Mouse (Mus musculus) forebrain, embryonic 14.5 days (tissue): Measurements from ENCODE around the gene Trmt1. TPM values are rescaled to one million over a fixed set of nuclear protein-coding genes. Genes with fewer than 3 reads are reported as not detected.
A peak's percentile ranks its signal among the peaks of the same experiment; 100 is the strongest.

Source experiments
- ATAC-seq: fragments of 200-750 bp; cut with Nextera tagmentation; 2 replicates; pipeline ENCODE4 v1.8.0; 2017; ENCODE audit warnings: mild to moderate bottlenecking, moderate library complexity
- DNase-seq: peaks from one replicate; pipeline ENCODE4 v3.0.0-alpha.2; 2015; ENCODE audit warnings: low spot score
- H3K27ac ChIP-seq: fragments of 300-500 bp; sonication (generic); 2 replicates; pipeline ENCODE4 v1.5.1; 2014; ENCODE audit warnings: low read depth, mild to moderate bottlenecking, control low read depth, low read length, moderate library complexity
- H3K27me3 ChIP-seq: fragments of 300-500 bp; sonication (generic); replicated peaks from 2 replicates; pipeline ENCODE4 v1.6.1; 2014; ENCODE audit warnings: low read length, control low read depth, mixed read lengths; ENCODE audit not compliant: control insufficient read depth, insufficient read depth
- H3K36me3 ChIP-seq: fragments of 300-500 bp; sonication (generic); 2 replicates; pipeline ENCODE4 v1.6.1; 2014; ENCODE audit warnings: low read length, control low read depth; ENCODE audit not compliant: control insufficient read depth, insufficient read depth
- H3K4me1 ChIP-seq: fragments of 300-500 bp; sonication (generic); 2 replicates; pipeline ENCODE4 v1.6.1; 2014; ENCODE audit warnings: antibody characterized with exemption, low read length, control low read depth; ENCODE audit not compliant: control insufficient read depth, insufficient read depth
- H3K4me2 ChIP-seq: fragments of 300-500 bp; sonication (generic); 2 replicates; pipeline ENCODE4 v1.6.1; 2014; ENCODE audit warnings: mild to moderate bottlenecking, control low read depth, low read length
- H3K4me3 ChIP-seq: fragments of 300-500 bp; sonication (generic); 2 replicates; pipeline ENCODE4 v1.5.1; 2014; ENCODE audit warnings: low read depth, low read length, control low read depth
- H3K9ac ChIP-seq: fragments of 300-500 bp; sonication (generic); 2 replicates; pipeline ENCODE4 v1.6.1; 2014; ENCODE audit warnings: mild to moderate bottlenecking, low read length, control low read depth, moderate library complexity
- H3K9me3 ChIP-seq: fragments of 300-500 bp; sonication (generic); replicated peaks from 2 replicates; pipeline ENCODE4 v1.6.1; 2016; ENCODE audit warnings: low read length, control low read depth, mixed read lengths; ENCODE audit not compliant: control insufficient read depth
- WGBS: fragments of 180-500 bp; shearing (Covaris S2); extraction: QIAGEN DNeasy Blood & Tissue Kit; methylation state at CpG from one replicate; pipeline ENCODE4 v1.1.7; 2014; 5-methylcytosine and 5-hydroxymethylcytosine counted together
- polyA plus RNA-seq: library from polyadenylated mRNA; unstranded; fragments of >200 nt; fragmentation: Nextera tagmentation; extraction: Ambion mirVana; gene quantifications from 2 replicates; pipeline ENCODE4 v1.2.1, GENCODE M21; 2014

The Trmt1 gene
- polyA plus RNA-seq, 1 experiment from 2014 or later, result 47.8 TPM

GRCm38 (mm10) chr8:84711312-84711711, 25.2 kb downstream of the Trmt1 start:
- Histone ChIP-seq H3K36me3 (peaks cover 35% of the 10 kb centered on the region), H3K4me3 (no peak overlapping the region), H3K4me1 (peaks cover 67% of the 10 kb centered on the region), H3K4me2 (peak overlapping the region; percentile 16; the same call in 1 of the 2 replicates), H3K27me3 (peaks cover 19% of the 10 kb centered on the region; the same call in 1 of the 2 replicates), H3K9me3 (no peaks in the 10 kb centered on the region), H3K9ac (peak overlapping the region; percentile 50), H3K27ac (peak overlapping the region; percentile 96)
- 32% methylated on average over 3 of the region's 3 CpGs for WGBS
- ATAC-seq, result no peak
- no peak for DNase-seq

GRCm38 (mm10) chr8:84711933-84712758, 26.0 kb downstream of the Trmt1 start:
- 5% methylated on average over 10 of the region's 11 CpGs for WGBS
- Histone ChIP-seq H3K4me1 (peaks cover 69% of the 10 kb centered on the region), H3K36me3 (peaks cover 41% of the 10 kb centered on the region), H3K4me2 (peak overlapping the region; percentile 16; the same call in 1 of the 2 replicates), H3K9ac (peak overlapping the region; percentile 50), H3K27me3 (peaks cover 17% of the 10 kb centered on the region; the same call in 1 of the 2 replicates), H3K4me3 (no peak overlapping the region), H3K9me3 (no peaks in the 10 kb centered on the region), H3K27ac (peak overlapping the region; percentile 96)
- peak; percentile 85 for ATAC-seq
- DNase-seq, result peak; percentile 95

GRCm38 (mm10) chr8:84712759-84713120, 26.6 kb downstream of the Trmt1 start:
- Histone ChIP-seq H3K27ac (peak overlapping the region; percentile 96), H3K36me3 (peaks cover 45% of the 10 kb centered on the region), H3K4me1 (peaks cover 64% of the 10 kb centered on the region), H3K4me3 (no peak overlapping the region), H3K9me3 (no peaks in the 10 kb centered on the region), H3K27me3 (peaks cover 13% of the 10 kb centered on the region; the same call in 1 of the 2 replicates), H3K9ac (peak overlapping the region; percentile 51), H3K4me2 (0 out of 2 replicates have a peak overlapping the region, but pooled peaks have one; percentile 5)
- DNase-seq (no peak), ATAC-seq (peak; percentile 25)
- WGBS, result 3% methylated on average over 3 of the region's 3 CpGs

GRCm38 (mm10) chr8:84713381-84713780, 27.3 kb downstream of the Trmt1 start:
- 27% methylated on average over 4 of the region's 4 CpGs for WGBS
- 0 out of 2 replicates have a peak overlapping the region, but pooled peaks have one; percentile 5 for H3K4me2 ChIP-seq
- H3K4me1 ChIP-seq, result peaks cover 58% of the 10 kb centered on the region
- ATAC-seq, result no peak
- 0 out of 2 replicates have a peak, but pooled peaks cover 8% of the 10 kb centered on the region for H3K27me3 ChIP-seq
- H3K27ac ChIP-seq, result peak overlapping the region; percentile 96
- no peak for DNase-seq
- no peak overlapping the region for H3K4me3 ChIP-seq
- no peaks in the 10 kb centered on the region for H3K9me3 ChIP-seq
- H3K9ac ChIP-seq, result peak overlapping the region; percentile 51
- H3K36me3 ChIP-seq, result peaks cover 45% of the 10 kb centered on the region

- Histone ChIP-seq H3K27ac (peak overlapping the region; percentile 96), H3K4me1 (peaks cover 58% of the 10 kb centered on the region), H3K4me2 (0 out of 2 replicates have a peak overlapping the region, but pooled peaks have one; percentile 12), H3K36me3 (peaks cover 52% of the 10 kb centered on the region), H3K9ac (peak overlapping the region; percentile 51), H3K9me3 (no peaks in the 10 kb centered on the region), H3K27me3 (0 out of 2 replicates have a peak, but pooled peaks cover 4% of the 10 kb centered on the region), H3K4me3 (no peak overlapping the region)
- DNase-seq (no peak), ATAC-seq (no peak)
- WGBS, result 44% methylated on average over 4 of the region's 4 CpGs
These were observed 28.1 kb downstream of the Trmt1 start for GRCm38 (mm10) chr8:84714161-84714560.

- peak overlapping the region; percentile 85 for H3K27ac ChIP-seq
- 0 out of 2 replicates have a peak, but pooled peaks cover 4% of the 10 kb centered on the region for H3K27me3 ChIP-seq
- no peak for DNase-seq
- 9% methylated on average over 27 of the region's 27 CpGs for WGBS
- peak overlapping the region; percentile 36 for H3K4me2 ChIP-seq
- peaks cover 45% of the 10 kb centered on the region for H3K4me1 ChIP-seq
- H3K4me3 ChIP-seq, result no peak overlapping the region
- H3K36me3 ChIP-seq, result peaks cover 64% of the 10 kb centered on the region
- ATAC-seq, result no peak
- peak overlapping the region; percentile 59 for H3K9ac ChIP-seq
- no peaks in the 10 kb centered on the region for H3K9me3 ChIP-seq
These were observed 29.9 kb downstream of the Trmt1 start for GRCm38 (mm10) chr8:84715893-84716468.

GRCm38 (mm10) chr8:84716790-84717189, 30.7 kb downstream of the Trmt1 start:
- ATAC-seq, result no peak
- H3K4me2 ChIP-seq, result no peak overlapping the region
- peak overlapping the region; percentile 32; the same call in 1 of the 2 replicates for H3K9ac ChIP-seq
- H3K27me3 ChIP-seq, result 0 out of 2 replicates have a peak, but pooled peaks cover 4% of the 10 kb centered on the region
- peaks cover 42% of the 10 kb centered on the region for H3K4me1 ChIP-seq
- H3K9me3 ChIP-seq, result no peaks in the 10 kb centered on the region
- peak overlapping the region; percentile 54; the same call in 1 of the 2 replicates for H3K27ac ChIP-seq
- no peak for DNase-seq
- 81% methylated on average over 11 of the region's 11 CpGs for WGBS
- H3K4me3 ChIP-seq, result no peak overlapping the region
- H3K36me3 ChIP-seq, result peaks cover 67% of the 10 kb centered on the region

GRCm38 (mm10) chr8:84718476-84718875, 32.4 kb downstream of the Trmt1 start:
- Histone ChIP-seq H3K4me3 (no peak overlapping the region), H3K27ac (no peak overlapping the region; the same call in 1 of the 2 replicates), H3K27me3 (0 out of 2 replicates have a peak, but pooled peaks cover 4% of the 10 kb centered on the region), H3K36me3 (peaks cover 76% of the 10 kb centered on the region), H3K9ac (no peak overlapping the region), H3K9me3 (no peaks in the 10 kb centered on the region), H3K4me2 (no peak overlapping the region), H3K4me1 (peaks cover 46% of the 10 kb centered on the region)
- DNase-seq (no peak), ATAC-seq (no peak)
- 81% methylated on average over 5 of the region's 5 CpGs for WGBS
